Mouse (Mus musculus) limb, embryonic 12.5 days (tissue): ENCODE data around the gene Gm17617. TPM values are rescaled to one million over a fixed set of nuclear protein-coding genes. Genes with fewer than 3 reads are reported as not detected.

Experiments used
- ATAC-seq: fragments of 200-750 bp; cut with Nextera tagmentation; 2 replicates; pipeline ENCODE4 v1.8.0; 2017; ENCODE audit warnings: low read depth, moderate TSS enrichment; ENCODE audit not compliant: insufficient number of reproducible peaks, insufficient read depth, low FRiP score, low TSS enrichment
- H3K27ac ChIP-seq: fragments of 300-500 bp; sonication (generic); 2 replicates; pipeline ENCODE4 v1.5.1; 2016; ENCODE audit warnings: mild to moderate bottlenecking, moderate library complexity
- H3K27me3 ChIP-seq: fragments of 300-500 bp; sonication (generic); 2 replicates; pipeline ENCODE4 v1.6.1; 2016; ENCODE audit warnings: mild to moderate bottlenecking, moderate library complexity
- H3K36me3 ChIP-seq: fragments of 300-500 bp; sonication (generic); 2 replicates; pipeline ENCODE4 v1.6.1; 2016; ENCODE audit warnings: mild to moderate bottlenecking, moderate library complexity
- H3K4me1 ChIP-seq: fragments of 300-500 bp; sonication (generic); replicated peaks from 2 replicates; pipeline ENCODE4 v1.6.1; 2016
- H3K4me2 ChIP-seq: fragments of 300-500 bp; sonication (generic); 2 replicates; pipeline ENCODE4 v1.6.1; 2016; ENCODE audit warnings: mild to moderate bottlenecking, moderate library complexity
- H3K4me3 ChIP-seq: fragments of 300-500 bp; sonication (generic); replicated peaks from 2 replicates; pipeline ENCODE4 v1.5.1; 2016; ENCODE audit warnings: mild to moderate bottlenecking
- H3K9ac ChIP-seq: fragments of 300-500 bp; sonication (generic); replicated peaks from 2 replicates; pipeline ENCODE4 v1.6.1; 2016; ENCODE audit warnings: mild to moderate bottlenecking, moderate library complexity
- H3K9me3 ChIP-seq: fragments of 300-500 bp; sonication (generic); 2 replicates; pipeline ENCODE4 v1.6.1; 2016; ENCODE audit warnings: mild to moderate bottlenecking, moderate library complexity
- WGBS: fragments of 180-500 bp; shearing (Covaris S2); methylation state at CpG from one replicate; pipeline ENCODE4 v1.1.7; 2016; 5-methylcytosine and 5-hydroxymethylcytosine counted together
- polyA plus RNA-seq: library from polyadenylated mRNA; unstranded; fragments of >200 nt; fragmentation: Nextera tagmentation; extraction: Ambion mirVana; gene quantifications from 2 replicates; pipeline ENCODE4 v1.2.1, GENCODE M21; 2016

The Gm17617 gene
- polyA plus RNA-seq, 1 experiment from 2014 or later: not detected

DNA sequence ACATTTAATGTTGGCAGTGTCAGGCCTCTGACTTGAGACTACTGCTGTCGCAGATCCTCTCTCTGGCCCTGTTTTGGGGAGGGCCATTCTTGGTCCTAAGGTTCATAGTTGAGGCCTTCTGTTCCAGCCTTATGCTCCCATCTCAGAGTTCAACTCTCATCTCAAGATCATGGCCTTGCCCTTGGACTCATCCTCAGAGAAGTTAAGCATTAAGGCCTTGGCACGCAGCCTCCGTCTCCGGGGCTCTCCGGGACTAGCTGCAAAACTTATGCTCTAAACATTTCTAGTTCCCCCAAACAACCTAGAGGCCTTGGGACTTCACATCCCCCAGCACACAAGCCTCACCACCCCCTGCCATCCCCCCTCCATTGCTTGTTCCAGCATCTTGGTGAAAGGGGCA lies 34.9 kb upstream of the Gm17617 start:
- Histone ChIP-seq H3K27ac (0 out of 2 replicates have a peak overlapping the region, but pooled peaks have one; percentile 45), H3K36me3 (no peaks in the 10 kb centered on the region), H3K4me1 (peaks cover 21% of the 10 kb centered on the region), H3K27me3 (no peaks in the 10 kb centered on the region; the same call in 1 of the 2 replicates), H3K4me2 (no peak overlapping the region), H3K9ac (no peak overlapping the region), H3K4me3 (no peak overlapping the region), H3K9me3 (no peaks in the 10 kb centered on the region)
- ATAC-seq: no peak
- WGBS: 94% methylated on average over 5 of the region's 5 CpGs

DNA sequence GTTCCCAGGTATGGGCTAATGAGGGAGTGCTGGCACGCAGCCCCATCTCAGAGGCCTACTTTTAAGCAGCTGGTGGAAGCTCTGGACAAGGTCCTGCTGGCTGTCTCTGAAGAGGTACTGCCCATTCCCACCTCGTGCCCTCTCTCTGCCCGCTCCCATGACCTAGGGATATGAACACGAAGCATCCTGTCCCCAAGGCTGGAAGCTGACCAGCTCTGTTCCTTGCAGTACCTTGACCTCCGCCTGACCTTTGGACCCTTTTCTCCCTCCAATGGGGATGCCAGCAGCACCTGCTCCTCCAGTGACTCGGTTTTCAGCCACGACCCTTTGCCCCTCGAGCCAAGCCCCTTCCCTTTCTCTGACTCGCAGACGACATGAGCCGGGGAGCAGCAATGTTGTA lies 34.5 kb upstream of the Gm17617 start:
- Histone ChIP-seq H3K4me1 (peaks cover 21% of the 10 kb centered on the region), H3K9ac (no peak overlapping the region), H3K27me3 (no peaks in the 10 kb centered on the region; the same call in 1 of the 2 replicates), H3K27ac (no peak overlapping the region), H3K9me3 (no peaks in the 10 kb centered on the region), H3K4me2 (no peak overlapping the region), H3K4me3 (no peak overlapping the region), H3K36me3 (no peaks in the 10 kb centered on the region)
- ATAC-seq: no peak
- 81% methylated on average over 11 of the region's 11 CpGs for WGBS

DNA sequence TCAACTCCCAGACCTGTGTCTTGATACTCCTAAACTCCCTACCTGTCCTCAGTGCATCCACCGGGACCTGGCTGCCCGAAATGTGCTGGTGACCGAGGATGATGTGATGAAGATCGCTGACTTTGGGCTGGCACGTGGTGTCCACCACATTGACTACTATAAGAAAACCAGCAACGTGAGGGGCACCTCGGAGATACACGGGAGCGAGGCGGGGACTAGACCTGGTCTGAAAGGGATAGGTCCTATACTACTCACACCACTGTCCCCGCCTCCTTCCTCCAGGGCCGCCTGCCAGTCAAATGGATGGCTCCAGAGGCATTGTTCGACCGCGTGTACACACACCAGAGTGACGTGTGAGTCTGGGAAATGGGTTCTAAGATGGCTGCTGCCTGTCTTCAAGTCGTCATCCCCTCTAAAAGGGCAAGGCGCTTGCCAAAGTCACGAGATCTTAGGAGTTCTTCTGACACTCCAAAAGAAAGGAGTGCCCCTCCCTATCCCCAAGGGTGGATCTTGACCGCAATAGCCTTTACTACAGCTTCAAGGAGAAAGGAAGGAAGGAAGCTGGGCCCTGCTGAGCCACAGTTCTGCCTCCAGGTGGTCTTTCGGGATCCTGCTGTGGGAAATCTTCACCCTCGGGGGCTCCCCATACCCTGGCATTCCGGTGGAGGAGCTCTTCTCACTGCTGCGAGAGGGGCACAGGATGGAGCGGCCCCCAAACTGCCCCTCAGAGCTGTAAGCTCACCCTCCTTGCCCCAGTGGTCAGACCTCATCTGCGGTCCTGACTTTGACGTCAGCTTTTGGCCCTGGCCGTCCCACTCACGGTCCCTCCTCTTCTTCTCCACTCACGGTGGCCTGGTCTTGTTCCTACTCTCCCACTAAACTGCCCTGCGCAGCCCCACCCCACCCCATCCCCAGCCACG lies 33.7 kb upstream of the Gm17617 start:
- no peak overlapping the region for H3K9ac ChIP-seq
- H3K36me3 ChIP-seq: no peaks in the 10 kb centered on the region
- no peak overlapping the region for H3K27ac ChIP-seq
- peaks cover 17% of the 10 kb centered on the region for H3K4me1 ChIP-seq
- H3K4me3 ChIP-seq: no peak overlapping the region
- no peak overlapping the region for H3K4me2 ChIP-seq
- no peaks in the 10 kb centered on the region; the same call in 1 of the 2 replicates for H3K27me3 ChIP-seq
- ATAC-seq: no peak
- no peaks in the 10 kb centered on the region for H3K9me3 ChIP-seq
- 88% methylated on average over 32 of the region's 32 CpGs for WGBS

DNA sequence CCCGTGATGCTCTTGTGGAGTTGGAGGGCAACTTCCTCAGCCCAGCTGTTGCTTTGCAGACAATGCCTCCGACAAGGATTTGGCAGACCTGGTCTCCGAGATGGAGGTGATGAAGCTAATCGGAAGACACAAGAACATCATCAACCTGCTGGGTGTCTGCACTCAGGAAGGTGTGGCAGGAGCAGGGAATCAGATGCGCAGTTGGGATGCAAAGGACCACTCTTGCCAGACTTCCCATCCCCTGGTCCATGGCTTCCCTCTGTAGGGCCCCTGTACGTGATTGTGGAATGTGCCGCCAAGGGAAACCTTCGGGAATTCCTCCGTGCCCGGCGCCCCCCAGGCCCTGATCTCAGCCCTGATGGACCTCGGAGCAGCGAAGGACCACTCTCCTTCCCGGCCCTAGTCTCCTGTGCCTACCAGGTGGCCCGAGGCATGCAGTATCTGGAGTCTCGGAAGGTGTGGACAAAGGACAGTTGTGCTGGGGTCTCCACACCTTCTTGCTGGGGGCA lies 32.5 kb upstream of the Gm17617 start:
- no peak for ATAC-seq
- H3K4me1 ChIP-seq: peaks cover 7% of the 10 kb centered on the region
- no peak overlapping the region for H3K9ac ChIP-seq
- no peaks in the 10 kb centered on the region for H3K27me3 ChIP-seq
- WGBS: 90% methylated on average over 16 of the region's 16 CpGs
- H3K9me3 ChIP-seq: no peaks in the 10 kb centered on the region
- no peak overlapping the region for H3K4me3 ChIP-seq
- no peak overlapping the region for H3K4me2 ChIP-seq
- H3K36me3 ChIP-seq: peaks cover 5% of the 10 kb centered on the region; the same call in 1 of the 2 replicates
- no peak overlapping the region for H3K27ac ChIP-seq

DNA sequence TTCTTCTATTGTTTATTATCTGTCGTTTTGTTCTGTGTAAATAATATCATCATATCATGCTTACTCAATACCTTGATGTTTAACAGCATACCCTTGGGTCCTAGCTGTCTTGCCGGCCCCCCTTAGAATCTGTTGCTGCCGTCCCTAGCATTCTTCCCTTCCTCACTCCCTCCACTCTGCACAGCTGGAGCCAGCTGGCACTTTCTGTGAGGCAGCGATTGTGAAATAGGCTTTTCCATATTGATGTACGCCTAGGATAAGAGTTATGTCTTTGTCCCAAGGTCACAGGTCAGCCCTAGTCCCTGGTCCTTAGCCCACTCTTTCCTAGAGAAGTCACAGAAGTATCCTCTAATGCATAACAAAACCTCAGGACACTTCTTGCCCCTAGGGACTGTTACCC lies 30.2 kb upstream of the Gm17617 start:
- no peak for ATAC-seq
- H3K9me3 ChIP-seq: no peaks in the 10 kb centered on the region
- no peak overlapping the region for H3K27ac ChIP-seq
- H3K4me1 ChIP-seq: no peaks in the 10 kb centered on the region
- WGBS: 73% methylated on average over 5 of the region's 5 CpGs
- H3K4me3 ChIP-seq: no peak overlapping the region
- H3K27me3 ChIP-seq: no peaks in the 10 kb centered on the region
- H3K4me2 ChIP-seq: no peak overlapping the region
- H3K36me3 ChIP-seq: peaks cover 5% of the 10 kb centered on the region; the same call in 1 of the 2 replicates
- no peak overlapping the region for H3K9ac ChIP-seq

DNA sequence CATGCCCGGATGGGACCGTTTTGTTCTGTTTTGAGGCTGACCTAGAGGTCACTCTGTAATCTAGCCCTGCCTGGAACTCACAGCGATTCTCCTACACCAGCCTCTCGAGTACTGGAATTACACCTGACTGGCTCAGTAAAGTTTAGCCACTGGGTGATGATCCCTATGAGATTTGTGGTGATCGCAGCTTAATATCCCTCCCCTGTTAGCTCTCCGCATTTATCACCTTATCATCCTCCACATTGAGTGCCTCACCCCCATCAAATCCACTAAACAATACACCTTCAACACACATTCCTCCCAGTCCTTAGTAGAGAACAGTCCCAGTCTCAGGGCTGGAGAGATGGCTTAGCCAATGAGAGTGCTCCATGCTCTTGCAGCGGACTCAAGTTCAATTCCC lies 29.0 kb upstream of the Gm17617 start:
- ATAC-seq: no peak
- 43% methylated on average over 7 of the region's 7 CpGs for WGBS
- no peak overlapping the region for H3K9ac ChIP-seq

DNA sequence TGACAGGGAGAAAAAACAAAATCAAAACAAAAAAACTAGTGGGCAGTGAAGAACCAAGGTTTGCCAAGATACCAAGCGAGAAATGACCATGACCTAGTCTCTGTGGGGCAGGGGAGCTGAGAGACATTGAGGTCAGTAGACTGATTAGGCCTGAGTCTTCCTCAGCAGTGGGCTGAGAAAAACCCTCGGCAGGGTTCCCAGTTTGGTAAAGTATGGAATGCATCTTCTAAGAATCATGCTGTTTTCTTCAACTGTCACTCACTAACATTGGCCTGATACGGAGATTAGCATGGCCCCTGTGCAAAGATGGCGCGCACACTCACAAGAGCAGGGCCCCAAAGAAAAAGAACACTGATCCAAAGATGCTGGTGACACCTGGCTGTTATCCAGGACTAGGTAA lies 20.6 kb upstream of the Gm17617 start:
- H3K4me3 ChIP-seq: peak overlapping the region; percentile 60; the same call in 1 of the 2 replicates
- H3K27me3 ChIP-seq: peaks cover 46% of the 10 kb centered on the region
- WGBS: 89% methylated on average over 5 of the region's 5 CpGs

More for the DNA sequence above, 29.0 kb upstream of the Gm17617 start:
- Histone ChIP-seq H3K36me3 (peaks cover 5% of the 10 kb centered on the region; the same call in 1 of the 2 replicates), H3K4me2 (no peak overlapping the region), H3K4me1 (no peaks in the 10 kb centered on the region), H3K27ac (no peak overlapping the region), H3K9me3 (no peaks in the 10 kb centered on the region), H3K4me3 (no peak overlapping the region), H3K27me3 (no peaks in the 10 kb centered on the region)

DNA sequence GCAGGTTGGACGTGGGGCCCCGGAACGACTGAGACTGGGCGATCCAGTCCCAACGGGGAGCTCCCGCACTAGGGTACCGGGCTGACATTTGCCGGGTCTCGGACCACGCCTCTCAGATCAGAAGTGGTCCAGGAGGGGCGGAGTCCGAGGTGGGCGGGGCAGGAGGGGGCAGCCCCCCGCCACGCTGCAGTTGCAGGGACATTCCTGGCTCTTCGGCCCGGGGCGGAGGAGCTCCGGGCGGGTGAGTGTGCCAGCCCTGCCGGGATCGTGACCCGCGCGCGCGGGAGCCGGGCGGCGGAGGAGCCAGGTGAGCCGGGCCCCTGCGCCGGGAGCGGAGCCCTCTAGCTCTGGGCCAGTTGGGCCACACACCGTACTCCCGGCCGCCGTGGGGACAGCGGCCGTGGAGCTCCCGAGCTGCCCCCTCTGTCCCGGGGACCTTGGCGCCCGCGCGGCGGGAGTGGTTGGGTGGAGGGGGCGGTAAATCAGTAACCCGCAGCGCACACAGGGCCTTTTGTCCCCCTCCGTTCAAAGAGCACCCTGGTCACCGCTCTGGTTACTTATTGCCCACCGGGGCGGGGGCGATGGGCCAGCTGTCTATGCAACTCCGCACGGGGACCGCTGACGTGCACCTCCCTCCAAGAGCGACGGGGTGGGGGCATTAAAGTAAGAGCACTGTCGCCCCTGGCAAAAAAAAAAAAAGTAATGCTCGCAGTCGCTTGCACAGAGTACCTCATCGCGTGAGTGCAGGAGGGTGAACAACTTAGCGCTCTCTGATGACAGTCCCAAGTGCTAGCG lies 19.5 kb upstream of the Gm17617 start, which contains the start of gene Fgfr4:
Fgfr4 (plus strand) TSS at position 20 of the 795 bp plus-strand sequence.
- 2% methylated on average over 68 of the region's 68 CpGs for WGBS
- peak within 1 kb of the TSS; percentile 60 for H3K4me3 ChIP-seq
- peaks cover 11% of the 10 kb centered on the region; the same call in 1 of the 2 replicates for H3K4me1 ChIP-seq
- H3K27ac ChIP-seq: no peak within 1 kb of the TSS
- peak within 1 kb of the TSS; percentile 95 for H3K4me2 ChIP-seq
- H3K9me3 ChIP-seq: no peaks in the 10 kb centered on the region
- H3K9ac ChIP-seq: peak within 1 kb of the TSS; percentile 67
- H3K27me3 ChIP-seq: peaks cover 46% of the 10 kb centered on the region
- no peaks in the 10 kb centered on the region for H3K36me3 ChIP-seq
- ATAC-seq: peak; percentile 34; the same call in 1 of the 2 replicates

More for the DNA sequence above, 20.6 kb upstream of the Gm17617 start:
- no peak overlapping the region for H3K9ac ChIP-seq
- H3K27ac ChIP-seq: no peak overlapping the region
- peak overlapping the region; percentile 95 for H3K4me2 ChIP-seq
- no peak for ATAC-seq
- no peaks in the 10 kb centered on the region for H3K36me3 ChIP-seq
- peaks cover 11% of the 10 kb centered on the region; the same call in 1 of the 2 replicates for H3K4me1 ChIP-seq
- H3K9me3 ChIP-seq: no peaks in the 10 kb centered on the region

DNA sequence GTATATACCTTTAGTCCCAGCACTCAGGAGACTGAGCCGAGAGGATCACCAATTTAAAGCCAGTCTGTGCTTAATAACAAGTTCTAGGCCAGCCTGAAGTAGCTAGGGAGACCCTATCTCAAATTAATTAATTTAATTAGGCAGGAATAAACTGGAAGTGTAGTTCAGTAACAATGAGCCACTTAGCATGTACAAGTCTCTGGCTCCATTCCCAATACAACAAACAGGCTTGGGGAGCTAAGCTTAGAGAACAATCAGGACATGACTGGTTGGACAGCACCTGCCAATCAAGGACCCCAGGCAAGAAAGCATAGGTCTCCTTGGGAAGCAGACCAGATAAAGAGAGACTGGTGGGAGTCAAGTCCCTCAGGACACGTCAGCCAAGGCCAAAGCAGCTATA lies 6.9 kb upstream of the Gm17617 start:
- Histone ChIP-seq H3K4me1 (no peaks in the 10 kb centered on the region), H3K4me2 (no peak overlapping the region), H3K4me3 (no peak overlapping the region), H3K27ac (no peak overlapping the region), H3K9me3 (no peaks in the 10 kb centered on the region), H3K36me3 (no peaks in the 10 kb centered on the region), H3K27me3 (no peaks in the 10 kb centered on the region), H3K9ac (no peak overlapping the region)
- ATAC-seq: no peak
- 72% methylated on average over 2 of the region's 2 CpGs for WGBS

DNA sequence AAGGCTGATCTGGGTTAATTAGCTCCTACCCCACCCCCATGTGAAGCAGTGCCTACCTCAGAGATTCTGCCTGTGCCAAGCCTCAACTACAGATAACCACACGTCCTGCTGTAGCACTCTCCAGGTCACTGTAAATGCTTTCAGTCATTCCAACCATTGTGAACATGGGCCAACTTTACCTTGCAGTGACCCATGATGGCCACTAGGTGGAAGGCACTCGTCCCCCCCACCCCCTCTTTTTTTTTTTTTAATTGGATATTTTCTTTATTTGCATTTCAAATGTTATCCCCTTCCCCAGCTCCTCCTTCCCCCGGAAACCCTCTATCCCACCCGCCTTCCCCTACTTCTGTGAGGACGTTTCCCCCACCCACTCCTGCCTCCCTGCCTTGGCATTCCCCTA lies 2.0 kb upstream of the Gm17617 start:
- Histone ChIP-seq H3K4me1 (no peaks in the 10 kb centered on the region), H3K27ac (no peak overlapping the region), H3K9ac (no peak overlapping the region), H3K9me3 (no peaks in the 10 kb centered on the region), H3K36me3 (peaks cover 42% of the 10 kb centered on the region), H3K4me2 (no peak overlapping the region), H3K4me3 (no peak overlapping the region), H3K27me3 (no peaks in the 10 kb centered on the region)
- 9% methylated on average over 5 of the region's 5 CpGs for WGBS
- ATAC-seq: no peak

DNA sequence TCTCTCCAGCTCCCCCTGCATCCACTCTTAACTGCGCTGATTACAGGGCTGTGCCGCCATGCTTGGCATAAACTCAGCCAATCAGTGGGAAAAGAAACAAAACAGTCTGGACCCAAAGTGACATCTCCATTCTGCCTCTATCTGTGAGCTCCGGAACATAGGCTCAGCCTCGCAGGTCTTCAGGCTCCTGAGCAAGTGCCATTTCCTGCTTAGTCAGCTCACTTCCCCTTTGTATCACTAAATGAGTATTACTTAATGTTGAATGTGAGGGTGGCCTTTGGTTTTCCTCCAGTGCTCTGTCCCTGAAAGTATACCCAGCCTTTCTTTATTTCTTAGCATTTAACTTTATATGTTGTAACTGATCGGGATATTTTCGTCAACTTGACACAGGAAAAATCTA lies 8.4 kb downstream of the Gm17617 start:
- no peak overlapping the region for H3K4me2 ChIP-seq
- H3K36me3 ChIP-seq: peaks cover 76% of the 10 kb centered on the region
- no peak overlapping the region for H3K4me3 ChIP-seq
- H3K4me1 ChIP-seq: no peaks in the 10 kb centered on the region
- no peaks in the 10 kb centered on the region for H3K27me3 ChIP-seq
- H3K9ac ChIP-seq: no peak overlapping the region
- H3K9me3 ChIP-seq: no peaks in the 10 kb centered on the region
- ATAC-seq: no peak
- H3K27ac ChIP-seq: no peak overlapping the region
- WGBS: 94% methylated on average over 6 of the region's 6 CpGs
